Mouse (Mus musculus) lung, postnatal 0 days (tissue): ENCODE measurements around the gene Spata13.

Experiments
- CTCF ChIP-seq: IDR thresholded peaks from 2 replicates; pipeline ENCODE4 v1.5.1; 2016; ENCODE audit warnings: antibody characterized with exemption, mild to moderate bottlenecking
- EP300 ChIP-seq: IDR thresholded peaks from 2 replicates; pipeline ENCODE4 v1.6.1; 2016; ENCODE audit warnings: antibody characterized with exemption, mild to moderate bottlenecking, control low read depth

DNA sequence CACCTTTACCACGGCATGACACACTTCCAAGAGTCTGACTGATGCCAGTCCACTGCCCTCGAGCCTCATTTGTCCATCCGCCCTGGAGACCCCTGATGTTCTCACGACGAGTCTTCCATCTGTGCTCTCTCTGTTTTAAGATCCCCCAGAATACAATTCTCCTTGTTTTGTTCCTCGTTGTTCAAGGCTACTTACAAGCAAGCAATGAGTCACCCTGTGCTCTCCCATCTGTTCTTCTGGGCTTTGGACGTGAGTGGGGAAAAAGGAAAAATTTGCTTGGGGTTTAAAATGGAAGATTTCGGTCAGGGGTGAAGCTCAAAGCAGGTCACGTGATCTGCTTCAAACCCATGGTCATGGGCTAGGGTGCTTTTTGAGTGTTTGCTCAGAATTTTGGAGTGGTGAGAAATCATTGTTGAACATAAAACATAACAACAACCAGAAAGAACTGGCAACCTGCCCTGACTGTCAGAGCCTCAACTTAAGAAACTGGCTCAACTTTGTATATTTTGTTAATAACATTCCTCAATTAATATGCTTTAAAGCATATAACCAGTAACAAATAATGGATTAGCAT, 3.8 kb upstream of the Spata13 start:
- TF ChIP-seq CTCF (no peak), EP300 (no peak)
